Mouse (Mus musculus) limb, embryonic 14.5 days (tissue): ENCODE measurements around the gene Nr3c2. TPM values are rescaled to one million over a fixed set of nuclear protein-coding genes. Genes with fewer than 3 reads are reported as not detected.
A peak's percentile ranks its signal among the peaks of the same experiment; 100 is the strongest.

Source experiments
- ATAC-seq: fragments of 200-750 bp; cut with Nextera tagmentation; 2 replicates; pipeline ENCODE4 v1.8.0; 2017; ENCODE audit warnings: low read depth, moderate number of reproducible peaks, moderate TSS enrichment; ENCODE audit not compliant: low FRiP score
- DNase-seq: peaks from one replicate; pipeline ENCODE4 v3.0.0-alpha.2; 2015; ENCODE audit warnings: low spot score
- H3K27ac ChIP-seq: fragments of 300-500 bp; sonication (generic); replicated peaks from 2 replicates; pipeline ENCODE4 v1.5.1; 2014; ENCODE audit warnings: low read depth, mild to moderate bottlenecking, low read length, moderate library complexity, mixed read lengths
- H3K27me3 ChIP-seq: fragments of 300-500 bp; sonication (generic); 2 replicates; pipeline ENCODE4 v1.6.1; 2014; ENCODE audit warnings: low read length, mixed read lengths; ENCODE audit not compliant: control insufficient read depth, insufficient read depth
- H3K36me3 ChIP-seq: fragments of 300-500 bp; sonication (generic); 2 replicates; pipeline ENCODE4 v1.6.1; 2014; ENCODE audit warnings: mild to moderate bottlenecking, low read length, moderate library complexity, mixed read lengths; ENCODE audit not compliant: control insufficient read depth, insufficient read depth
- H3K4me1 ChIP-seq: fragments of 300-500 bp; sonication (generic); 2 replicates; pipeline ENCODE4 v1.6.1; 2014; ENCODE audit warnings: antibody characterized with exemption, low read length, mixed read lengths; ENCODE audit not compliant: control insufficient read depth, insufficient read depth
- H3K4me2 ChIP-seq: fragments of 300-500 bp; sonication (generic); replicated peaks from 2 replicates; pipeline ENCODE4 v1.6.1; 2014; ENCODE audit warnings: low read depth, mild to moderate bottlenecking, low read length, moderate library complexity; ENCODE audit not compliant: severe bottlenecking
- H3K4me3 ChIP-seq: fragments of 300-500 bp; sonication (generic); replicated peaks from 2 replicates; pipeline ENCODE4 v1.5.1; 2014; ENCODE audit warnings: low read length
- H3K9ac ChIP-seq: fragments of 300-500 bp; sonication (generic); 2 replicates; pipeline ENCODE4 v1.6.1; 2014; ENCODE audit warnings: mild to moderate bottlenecking, low read depth, low read length, moderate library complexity; ENCODE audit not compliant: severe bottlenecking
- H3K9me3 ChIP-seq: fragments of 300-500 bp; sonication (generic); 2 replicates; pipeline ENCODE4 v1.6.1; 2016; ENCODE audit warnings: low read length; ENCODE audit not compliant: control insufficient read depth
- POLR2A ChIP-seq: fragments of 200-500 bp; IDR thresholded peaks from 2 replicates; pipeline ENCODE4 v1.8.0; 2012; ENCODE audit warnings: inconsistent platforms, mild to moderate bottlenecking, moderate library complexity, borderline replicate concordance; ENCODE audit not compliant: insufficient read depth, insufficient read length; ENCODE audit errors: extremely low read depth
- WGBS: fragments of 180-500 bp; shearing (Covaris S2); extraction: QIAGEN DNeasy Blood & Tissue Kit; methylation state at CpG from one replicate; pipeline ENCODE4 v1.1.7; 2014; 5-methylcytosine and 5-hydroxymethylcytosine counted together
- polyA plus RNA-seq, 2 experiments: library from polyadenylated mRNA; depleted of rRNA in 1 of 2; stranded (reverse) in 1 of 2; unstranded in 1 of 2; fragments of >200 nt; fragmentation: Nextera tagmentation in 1 of 2; extraction: Ambion mirVana in 1 of 2; gene quantifications; 2 replicates each; pipeline versions ENCODE4 v1.2.1 to v1.2.3; 2012 to 2014

Nr3c2 gene
- polyA plus RNA-seq, 2 experiments, result 2.1 to 6.1 TPM

DNA sequence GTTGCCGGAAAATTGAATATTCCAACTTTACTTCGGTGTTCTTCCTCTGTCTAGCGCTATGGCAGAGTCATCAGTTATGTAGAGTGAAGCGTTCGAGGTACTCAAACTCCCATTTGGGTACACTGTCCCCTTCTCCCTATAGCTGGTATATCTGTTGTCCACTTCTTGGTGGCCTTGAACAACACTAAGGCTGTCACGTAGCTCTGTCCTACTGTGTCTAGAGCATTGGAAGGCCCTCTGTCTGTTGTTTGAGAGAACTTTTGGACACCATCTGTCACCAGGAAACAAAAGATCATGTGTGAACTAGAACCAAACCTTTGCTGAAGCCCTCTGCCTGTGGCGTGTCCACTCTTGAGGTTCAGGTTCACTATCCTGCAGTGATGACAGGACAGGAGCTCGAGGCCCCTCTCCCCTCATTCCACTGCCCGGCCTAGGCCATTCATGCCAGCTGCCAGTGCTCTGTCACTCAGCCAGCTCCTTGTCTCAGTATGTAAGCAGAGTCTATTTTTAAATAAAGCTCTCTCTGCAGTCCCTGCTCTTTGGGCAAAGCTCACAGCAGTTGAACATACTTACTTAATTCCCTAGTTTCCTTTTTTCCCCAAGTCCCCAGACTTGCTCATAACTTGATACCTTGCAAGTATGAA, 72.6 kb downstream of the Nr3c2 start:
- Histone ChIP-seq H3K9ac (no peak overlapping the region), H3K4me1 (0 out of 2 replicates have a peak, but pooled peaks cover 2% of the 10 kb centered on the region), H3K9me3 (no peaks in the 10 kb centered on the region), H3K4me3 (no peak overlapping the region), H3K36me3 (no peaks in the 10 kb centered on the region), H3K4me2 (no peak overlapping the region), H3K27me3 (no peaks in the 10 kb centered on the region), H3K27ac (no peak overlapping the region)
- 84% methylated on average over 9 of the region's 9 CpGs for WGBS
- DNase-seq (no peak), ATAC-seq (no peak)
- no peak for TF ChIP-seq POLR2A

DNA sequence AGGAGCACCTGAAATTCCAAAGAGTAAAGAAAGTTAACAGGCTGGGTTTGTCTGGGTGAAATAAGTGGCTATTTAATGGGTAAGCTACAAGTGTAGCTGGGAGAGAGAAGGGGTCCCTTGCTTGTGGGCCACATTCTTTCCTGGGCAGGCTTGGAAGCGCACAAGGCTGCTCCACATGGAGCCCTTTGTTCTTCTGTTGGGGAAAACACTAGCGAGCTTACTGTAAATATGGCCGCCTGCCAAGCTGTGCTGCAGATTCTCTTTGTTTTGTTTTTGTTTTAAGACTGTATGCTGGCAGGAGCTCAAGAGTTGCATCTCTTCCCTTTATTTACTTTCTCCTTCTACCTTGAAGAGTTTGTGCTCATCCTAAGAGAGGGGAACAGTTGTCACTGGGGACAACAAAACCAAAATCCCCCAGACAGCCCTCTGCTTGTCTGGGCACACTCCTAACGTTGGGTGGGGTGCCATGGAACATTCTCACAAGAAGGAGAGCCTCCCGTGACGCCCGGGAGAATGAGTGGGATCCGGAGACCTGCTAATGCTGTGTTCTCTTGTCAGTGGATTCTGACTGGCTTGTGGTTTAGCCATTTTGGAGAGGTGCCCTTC, 73.8 kb downstream of the Nr3c2 start:
- no peak for ATAC-seq

DNA sequence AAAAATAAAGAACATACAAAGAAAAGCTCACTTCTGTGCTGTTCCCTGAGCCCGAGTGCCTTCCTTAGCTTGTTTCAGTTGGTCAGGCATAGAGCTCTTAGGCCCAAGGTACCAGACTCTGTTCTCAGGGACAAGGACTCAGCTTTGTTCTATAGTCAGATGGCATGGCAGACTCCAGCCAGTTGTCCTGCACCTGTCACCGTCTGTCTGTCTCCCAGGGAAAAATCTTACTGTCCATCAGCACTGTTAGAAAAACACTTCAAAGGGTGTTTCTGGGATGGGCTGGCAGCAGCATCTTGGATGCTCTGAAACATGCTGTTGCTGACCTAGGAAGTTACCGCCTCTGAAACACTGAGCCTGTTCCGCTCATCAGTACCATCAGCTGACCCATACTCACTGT, 78.7 kb downstream of the Nr3c2 start:
- Histone ChIP-seq H3K4me3 (no peak overlapping the region), H3K4me1 (0 out of 2 replicates have a peak, but pooled peaks cover 1% of the 10 kb centered on the region), H3K27ac (no peak overlapping the region), H3K4me2 (no peak overlapping the region), H3K27me3 (no peaks in the 10 kb centered on the region), H3K9ac (no peak overlapping the region), H3K9me3 (no peaks in the 10 kb centered on the region), H3K36me3 (no peaks in the 10 kb centered on the region)
- 91% methylated on average over 4 of the region's 4 CpGs for WGBS
- no peak for TF ChIP-seq POLR2A
- DNase-seq (peak; percentile 17), ATAC-seq (peak; percentile 34; the same call in 1 of the 2 replicates)

More for the DNA sequence above, 73.8 kb downstream of the Nr3c2 start:
- H3K36me3 ChIP-seq, result no peaks in the 10 kb centered on the region
- H3K9me3 ChIP-seq, result no peaks in the 10 kb centered on the region
- peak; percentile 61 for DNase-seq
- no peak for TF ChIP-seq POLR2A
- no peak overlapping the region for H3K9ac ChIP-seq
- 65% methylated on average over 8 of the region's 8 CpGs for WGBS
- H3K27ac ChIP-seq, result no peak overlapping the region
- no peaks in the 10 kb centered on the region for H3K27me3 ChIP-seq
- no peak overlapping the region for H3K4me2 ChIP-seq
- 0 out of 2 replicates have a peak, but pooled peaks cover 2% of the 10 kb centered on the region for H3K4me1 ChIP-seq
- no peak overlapping the region for H3K4me3 ChIP-seq

DNA sequence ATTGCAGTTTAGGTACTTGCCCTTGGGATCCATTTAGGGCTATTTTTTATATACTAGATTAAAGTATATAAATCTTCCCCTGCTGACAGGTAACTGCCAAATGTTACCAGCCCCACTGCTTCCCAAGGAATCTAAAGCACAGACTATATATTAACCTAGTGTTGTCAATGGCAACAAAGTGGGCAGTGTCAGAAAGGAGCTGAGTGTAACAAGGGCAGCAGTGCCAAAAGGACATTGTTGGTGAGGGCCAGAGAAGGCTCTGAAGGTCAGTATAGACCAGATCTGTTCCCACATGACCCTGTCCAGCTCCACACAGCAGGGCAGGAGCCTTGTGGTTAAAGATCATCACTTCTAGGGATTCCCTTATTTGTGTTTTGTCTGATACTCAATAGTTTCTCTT, 84.8 kb downstream of the Nr3c2 start:
- H3K9me3 ChIP-seq, result no peaks in the 10 kb centered on the region
- no peak overlapping the region for H3K4me2 ChIP-seq
- no peak for TF ChIP-seq POLR2A
- H3K9ac ChIP-seq, result no peak overlapping the region
- no peak for DNase-seq
- no peaks in the 10 kb centered on the region for H3K36me3 ChIP-seq
- ATAC-seq, result no peak
- H3K4me3 ChIP-seq, result no peak overlapping the region
- no peaks in the 10 kb centered on the region for H3K4me1 ChIP-seq
- H3K27ac ChIP-seq, result no peak overlapping the region
- H3K27me3 ChIP-seq, result no peaks in the 10 kb centered on the region

DNA sequence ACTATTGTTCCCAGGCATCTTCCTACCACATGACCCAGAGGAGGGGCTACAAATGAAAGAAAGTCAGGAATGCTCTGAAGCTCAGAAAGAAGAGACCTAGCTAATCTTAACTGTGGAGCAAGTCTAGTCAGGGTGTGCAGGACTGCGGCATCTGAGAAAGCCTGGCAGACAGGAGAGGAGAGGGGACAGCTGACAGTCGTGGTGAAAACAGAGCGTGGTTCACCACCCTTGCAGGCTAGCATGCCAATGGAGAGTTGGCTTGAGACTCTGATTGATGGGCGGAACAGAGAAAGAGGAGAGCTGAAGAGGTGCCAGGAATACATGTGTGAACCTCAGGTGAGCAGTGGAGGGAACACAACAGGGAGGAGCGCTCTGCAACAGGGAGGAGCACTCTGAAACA, 85.6 kb downstream of the Nr3c2 start:
- 88% methylated on average over 5 of the region's 5 CpGs for WGBS
- ATAC-seq, result no peak
- H3K4me3 ChIP-seq, result no peak overlapping the region
- no peaks in the 10 kb centered on the region for H3K9me3 ChIP-seq
- H3K27me3 ChIP-seq, result no peaks in the 10 kb centered on the region
- H3K9ac ChIP-seq, result no peak overlapping the region
- H3K36me3 ChIP-seq, result no peaks in the 10 kb centered on the region
- H3K4me1 ChIP-seq, result no peaks in the 10 kb centered on the region
- no peak overlapping the region for H3K27ac ChIP-seq
- no peak overlapping the region for H3K4me2 ChIP-seq
- DNase-seq, result no peak
- TF ChIP-seq POLR2A, result no peak
